Mouse (Mus musculus) spleen, adult 2 months (tissue): Measurements from ENCODE around the gene Cercam.

Experiments
- CTCF ChIP-seq: fragments of 200-500 bp; IDR thresholded peaks from 2 replicates; pipeline ENCODE4 v1.5.1; 2011; ENCODE audit warnings: mild to moderate bottlenecking, inconsistent platforms; ENCODE audit not compliant: insufficient read depth, insufficient read length, insufficient replicate concordance; ENCODE audit errors: extremely low read depth
- POLR2A ChIP-seq: fragments of 200-500 bp; IDR thresholded peaks from 2 replicates; pipeline ENCODE4 v1.6.1; 2011; ENCODE audit warnings: low read depth, low read length, inconsistent platforms

- TF ChIP-seq CTCF (no peak), POLR2A (no peak)
Measured at GRCm38 (mm10) chr2:29827709-29828024, 41.3 kb upstream of the Cercam start.
